Mouse (Mus musculus): Measurements from ENCODE around the gene Ddo. TPM values are rescaled to one million over a fixed set of nuclear protein-coding genes. Genes with fewer than 3 reads are reported as not detected.
A peak's percentile ranks its signal among the peaks of the same experiment; 100 is the strongest.

Gene Ddo
- 10 to 100 TPM; 25.3 to 36.5 TPM for total RNA-seq (2021)
- long read RNA-seq, experiment 1, transcript Ddo-201 (5 exons, 3,000 nt), result major isoform, 11 of 24 reads
- long read RNA-seq, experiment 1, partial matches to known transcripts, result 3 of 24 reads
- long read RNA-seq, experiment 1, other reads (novel, unspliced or antisense), result 8 of 24 reads
- long read RNA-seq, experiment 2, transcript Ddo-201 (5 exons, 3,000 nt), result major isoform, 14 of 23 reads
- long read RNA-seq, experiment 2, partial matches to known transcripts, result 7 of 23 reads
- long read RNA-seq, experiment 2, other reads (novel, unspliced or antisense), result 2 of 23 reads

DNA sequence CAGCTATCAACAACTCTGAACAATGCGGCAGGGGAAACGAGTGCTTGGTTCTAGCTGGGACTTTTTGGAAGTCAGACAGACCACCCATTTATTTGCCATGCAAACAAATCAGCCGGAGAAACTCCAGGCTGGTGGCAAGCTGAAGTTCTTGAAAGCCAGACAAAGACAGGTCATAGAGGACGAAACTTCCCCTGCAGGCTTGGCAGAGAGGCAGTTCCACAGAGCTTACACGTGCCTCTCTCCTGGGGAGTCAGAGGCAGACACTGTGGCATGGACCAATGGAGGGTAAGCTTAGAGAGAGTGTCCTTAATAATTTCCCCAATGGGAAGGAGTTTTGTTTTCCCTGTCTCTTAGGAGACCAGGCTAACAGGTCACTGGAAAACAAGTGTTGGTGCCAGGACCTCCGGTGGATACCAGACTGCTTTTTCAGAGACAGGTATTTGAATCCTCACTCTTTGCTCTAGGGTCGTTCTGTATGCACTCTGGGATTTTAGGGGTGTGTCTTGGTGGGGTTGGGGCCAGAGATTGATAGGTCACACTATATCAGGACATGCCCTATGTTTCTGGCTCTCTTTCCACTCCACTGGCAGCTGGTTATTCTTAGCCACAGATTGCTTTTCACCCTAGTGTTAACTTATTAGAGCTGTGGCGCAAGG is at the start of gene Ddo:
Ddo (plus strand) TSS at position 356 of the 656 bp plus-strand sequence.
- DNase-seq, result peak; percentile 60

GRCm38 (mm10) chr10:40583584-40584255 is 46.1 kb upstream of the Ddo start:
- DNase-seq, result peak; percentile 34

- DNase-seq, result no peak
Observed at GRCm38 (mm10) chr10:40592186-40592585, 37.6 kb upstream of the Ddo start.

- peak; percentile 62 for DNase-seq
Observed at GRCm38 (mm10) chr10:40597177-40597576, 32.6 kb upstream of the Ddo start.

- no peak for DNase-seq
Observed at GRCm38 (mm10) chr10:40604706-40605394, 25.0 kb upstream of the Ddo start.

DNA sequence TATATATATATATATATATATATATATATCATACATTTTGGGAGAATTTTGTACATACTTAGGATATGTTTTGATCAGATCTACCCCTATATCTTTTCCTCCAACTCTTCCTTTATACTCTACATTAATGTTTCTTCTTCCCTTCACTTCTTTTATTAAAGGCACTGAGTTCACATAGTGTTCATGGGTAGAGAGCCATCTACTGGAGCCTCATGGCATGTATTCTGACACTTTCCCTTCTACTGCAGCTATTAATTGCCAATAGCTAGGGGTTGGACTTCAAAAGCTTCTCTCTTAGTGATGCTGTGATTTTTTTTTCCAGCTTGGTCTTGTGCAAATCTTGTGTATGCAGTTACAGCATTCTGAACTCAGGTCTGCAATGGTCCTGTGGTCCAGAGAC is 11.8 kb upstream of the Ddo start:
- no peak for DNase-seq

GRCm38 (mm10) chr10:40619760-40620159 is 10.1 kb upstream of the Ddo start:
- DNase-seq, result no peak

GRCm38 (mm10) chr10:40629140-40629539 is 671 bp upstream of the Ddo start:
- DNase-seq, result peak; percentile 53

DNA sequence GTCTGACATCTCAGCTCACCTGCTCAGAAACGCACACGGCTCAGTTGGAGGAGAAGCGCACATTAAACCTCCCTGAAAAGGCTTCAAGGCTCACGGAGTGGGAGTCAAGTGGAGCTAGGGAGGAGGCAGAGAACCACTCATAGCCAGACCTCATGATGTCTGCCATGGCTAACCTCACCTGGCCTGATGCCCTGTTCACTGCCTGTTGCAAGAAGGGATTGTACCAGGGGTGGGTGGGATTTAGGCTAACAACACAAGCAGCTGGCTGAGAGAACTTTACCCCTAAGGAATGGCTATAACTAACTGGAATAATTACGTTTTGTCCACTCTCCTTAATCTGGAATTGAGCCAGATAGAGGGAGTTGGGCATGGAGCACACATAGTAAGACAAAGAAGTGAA is 646 bp downstream of the Ddo start:
- peak; percentile 62 for DNase-seq

- peak; percentile 60 for DNase-seq
Observed at GRCm38 (mm10) chr10:40630961-40631360, 1.1 kb downstream of the Ddo start.

DNA sequence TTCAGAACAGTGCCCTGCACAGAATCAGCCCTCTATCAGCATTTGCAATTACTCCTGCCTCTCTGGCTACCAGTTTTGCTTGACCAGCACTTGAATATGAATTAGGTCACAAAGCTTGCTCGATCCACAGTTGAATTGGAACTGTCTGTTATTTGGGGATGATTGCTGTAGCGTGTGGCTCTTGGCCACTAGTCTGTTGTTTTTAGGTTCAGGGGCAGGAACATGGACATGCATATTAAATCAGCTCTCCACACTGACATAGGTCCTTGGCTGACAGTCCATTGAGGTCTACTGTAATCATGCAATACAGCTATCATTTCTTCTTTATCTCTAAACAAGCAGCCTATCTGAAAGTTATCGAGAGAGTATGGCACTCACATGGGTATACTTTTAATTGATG is 2.3 kb downstream of the Ddo start:
- no peak for DNase-seq

- no peak for DNase-seq
Observed at GRCm38 (mm10) chr10:40637331-40637730, 7.5 kb downstream of the Ddo start.

DNA sequence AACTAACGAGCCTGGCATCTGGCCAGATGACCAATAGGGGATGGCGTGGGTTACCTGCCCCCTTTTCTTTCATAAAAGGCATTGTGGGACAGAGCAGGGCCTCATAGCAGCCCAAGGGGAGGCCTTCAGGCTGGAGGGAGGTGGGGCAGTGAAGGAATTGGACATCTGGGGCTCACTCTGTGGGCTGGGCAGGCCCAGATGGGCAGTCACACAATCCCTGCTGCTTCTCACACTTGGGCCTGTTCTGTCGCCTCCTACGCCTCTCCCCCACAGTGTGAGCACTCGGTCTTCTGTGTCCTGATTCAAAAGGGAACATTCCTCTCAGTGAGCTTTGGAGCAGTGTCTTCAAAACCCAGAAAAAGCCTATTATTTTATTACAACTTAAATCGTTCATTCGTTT is 8.5 kb downstream of the Ddo start:
- DNase-seq, result no peak

GRCm38 (mm10) chr10:40638823-40639819 is 9.3 kb downstream of the Ddo start:
- no peak for DNase-seq

- DNase-seq, result no peak
Observed at GRCm38 (mm10) chr10:40640406-40640805, 10.6 kb downstream of the Ddo start.

GRCm38 (mm10) chr10:40641901-40642300 is 12.1 kb downstream of the Ddo start:
- DNase-seq, result no peak

- no peak for DNase-seq
Observed at GRCm38 (mm10) chr10:40643126-40643525, 13.3 kb downstream of the Ddo start.

DNA sequence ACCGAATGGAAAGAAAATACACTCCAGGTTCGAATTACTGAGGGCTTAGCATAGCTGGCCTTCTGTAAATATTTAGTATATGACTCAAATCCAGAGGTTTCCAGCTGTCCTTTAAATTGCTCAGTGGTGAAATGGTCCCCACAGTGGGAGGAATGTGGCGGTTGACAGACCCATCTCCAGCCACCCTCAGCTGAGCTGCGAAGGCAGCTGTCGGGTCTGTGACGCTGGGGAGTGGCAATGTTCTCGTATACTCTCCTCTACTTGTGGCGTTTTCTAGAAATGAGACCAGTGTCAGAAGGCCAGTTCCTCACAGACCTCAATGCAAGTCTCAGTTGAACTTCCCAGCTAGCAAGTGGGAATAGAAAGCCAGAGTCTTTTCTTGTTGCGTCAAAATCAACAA is 14.6 kb downstream of the Ddo start:
- DNase-seq, result no peak

DNA sequence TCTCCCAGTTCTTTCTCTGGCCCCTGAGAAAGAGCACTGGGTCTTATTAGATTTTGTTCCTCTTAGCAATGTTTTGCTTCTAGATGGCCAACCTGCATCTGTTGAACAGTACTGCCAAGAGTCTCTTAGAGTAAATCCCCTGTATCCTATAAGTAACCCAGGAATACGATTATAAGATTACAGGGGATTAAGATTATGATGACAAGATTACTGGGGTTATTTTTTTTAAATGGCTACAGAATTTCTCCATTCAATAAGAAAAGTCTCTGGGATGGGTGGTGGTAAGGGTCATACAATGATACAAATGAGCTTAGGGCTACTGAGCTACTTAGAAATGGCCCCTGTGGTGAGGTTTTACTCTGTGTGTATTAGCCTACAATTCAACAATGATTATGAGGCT is 15.5 kb downstream of the Ddo start:
- DNase-seq, result no peak

- no peak for DNase-seq
Observed at GRCm38 (mm10) chr10:40648776-40649175, 19.0 kb downstream of the Ddo start.

GRCm38 (mm10) chr10:40649634-40650033 is 19.8 kb downstream of the Ddo start:
- DNase-seq, result no peak

DNA sequence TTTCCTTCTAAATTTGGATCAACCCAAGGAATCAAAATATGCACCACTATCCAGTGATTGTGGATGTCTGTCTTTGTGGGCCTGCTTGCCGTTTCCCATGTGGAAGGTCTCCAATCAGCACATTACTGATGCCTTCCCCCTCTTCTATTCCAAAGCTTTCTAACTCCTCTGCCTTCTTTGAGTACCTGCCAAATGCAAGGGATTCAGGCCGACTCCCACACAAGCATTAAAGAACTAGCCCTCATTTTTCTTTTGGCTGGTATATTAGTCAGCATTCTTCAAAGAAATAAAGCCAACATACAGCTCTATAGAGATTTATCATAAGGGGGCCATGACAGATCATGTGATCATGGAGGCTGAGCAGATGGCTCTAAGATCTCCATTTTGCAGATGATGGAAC is 21.9 kb downstream of the Ddo start:
- DNase-seq, result no peak

Measured in adrenal gland, postnatal 10 days (tissue).